Mouse (Mus musculus) fat pad, adult 2 months (tissue): ENCODE measurements around the gene Ccer2.

Source experiments
- DNase-seq: peaks from one replicate; pipeline ENCODE4 v3.0.0-alpha.2; 2011; ENCODE audit warnings: low read depth, low spot score; ENCODE audit errors: extremely low read depth

Gene Ccer2

DNA sequence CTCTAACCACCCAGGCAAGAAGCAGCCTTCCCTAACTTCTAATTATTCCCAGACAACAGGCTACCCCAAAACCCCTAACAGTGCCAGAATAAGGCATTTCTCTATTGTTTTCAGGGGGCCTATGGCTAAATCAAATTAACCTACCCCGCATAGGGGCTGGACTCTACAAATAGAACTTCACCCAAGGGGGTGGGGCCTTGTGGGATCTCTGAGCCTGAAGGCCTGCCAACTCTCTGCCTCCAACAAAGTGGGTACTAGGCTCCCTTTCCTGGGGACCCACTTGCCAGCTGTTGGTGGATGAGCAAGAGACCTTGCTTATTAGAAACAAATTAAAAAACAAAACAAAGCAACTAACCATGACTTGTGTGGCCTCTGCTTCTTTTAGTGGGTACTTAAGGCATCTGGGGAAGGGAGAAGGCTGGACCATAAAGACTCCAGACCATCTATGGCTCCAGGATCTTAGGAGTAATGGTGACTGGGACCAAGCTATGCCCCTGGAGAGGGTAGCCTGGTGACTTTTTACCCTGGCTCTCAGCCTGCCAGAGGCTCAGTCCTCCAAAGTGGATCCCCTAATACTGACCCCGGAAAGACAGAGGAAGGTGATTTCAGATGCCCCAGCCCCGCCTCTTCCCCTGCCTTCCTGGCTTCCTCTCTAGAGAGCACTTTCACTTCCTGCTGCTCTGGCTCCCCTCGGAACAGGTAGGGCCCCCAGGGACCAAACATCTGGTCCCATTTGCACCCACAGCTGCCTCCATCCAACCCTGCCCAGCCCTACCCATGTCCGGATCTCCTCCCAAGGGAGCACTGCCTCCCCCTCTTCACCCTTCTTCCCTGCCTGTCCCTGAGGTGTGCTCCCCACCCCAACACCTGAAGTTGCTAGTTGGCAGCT, 32.6 kb downstream of the Ccer2 start, which contains the start of gene Rinl:
TSS of gene Rinl (plus strand) at position 663 of the 889 bp plus-strand sequence.
- no peak for DNase-seq

DNA sequence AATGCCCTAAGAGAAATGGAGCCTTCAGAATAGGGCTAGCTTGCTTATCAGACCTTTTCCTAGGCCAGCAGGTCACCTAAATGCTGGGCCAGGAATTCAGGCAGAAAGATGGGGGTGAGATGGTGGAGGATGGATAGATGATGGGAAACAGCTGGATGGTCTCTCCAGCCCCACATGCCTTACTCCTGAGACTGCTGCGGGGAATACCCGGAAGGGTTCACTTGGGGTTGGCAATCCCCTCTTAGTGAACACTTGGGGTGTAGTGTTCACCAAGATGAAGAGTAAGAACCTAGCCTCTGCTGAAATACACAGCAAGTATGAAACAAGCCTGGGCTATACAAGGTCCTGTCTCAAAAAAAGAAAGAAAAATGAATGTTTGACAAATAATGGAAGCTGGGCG, 33.3 kb downstream of the Ccer2 start:
- no peak for DNase-seq

DNA sequence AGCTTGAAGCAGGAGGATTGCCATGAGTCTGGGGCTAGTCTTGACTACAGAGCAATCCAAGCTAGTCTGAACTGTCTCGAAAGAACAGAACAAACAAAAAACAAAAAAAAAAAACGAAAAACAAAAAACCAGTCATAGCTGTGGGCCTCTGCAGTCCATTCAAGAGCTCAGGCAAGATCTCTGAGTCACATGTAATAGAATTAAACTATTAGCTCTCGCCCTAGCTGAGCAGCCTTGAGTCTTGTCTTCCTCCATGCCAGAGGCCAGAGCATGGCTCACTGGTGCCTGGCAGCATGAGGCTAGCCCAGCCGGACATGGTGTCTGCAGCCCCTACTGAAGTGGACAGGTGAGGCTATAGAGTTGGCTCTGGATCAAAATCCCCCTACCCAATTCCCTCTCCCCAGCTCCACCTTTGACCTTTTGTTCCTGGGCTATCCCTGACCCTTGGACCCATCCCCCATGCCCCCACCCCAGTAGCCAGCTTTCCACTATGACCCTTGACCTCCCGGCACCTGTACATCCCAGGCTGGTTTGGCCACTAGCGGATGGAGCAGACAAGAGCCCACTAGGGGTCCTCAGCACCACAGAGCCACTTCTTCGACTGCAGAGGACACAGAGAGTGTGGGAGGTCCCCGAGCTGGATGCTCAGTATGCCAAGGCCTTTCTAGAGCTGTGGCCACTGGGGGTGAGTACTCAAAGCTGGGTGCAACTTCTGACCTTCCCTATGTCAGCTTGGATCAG, 34.3 kb downstream of the Ccer2 start:
- DNase-seq = no peak

DNA sequence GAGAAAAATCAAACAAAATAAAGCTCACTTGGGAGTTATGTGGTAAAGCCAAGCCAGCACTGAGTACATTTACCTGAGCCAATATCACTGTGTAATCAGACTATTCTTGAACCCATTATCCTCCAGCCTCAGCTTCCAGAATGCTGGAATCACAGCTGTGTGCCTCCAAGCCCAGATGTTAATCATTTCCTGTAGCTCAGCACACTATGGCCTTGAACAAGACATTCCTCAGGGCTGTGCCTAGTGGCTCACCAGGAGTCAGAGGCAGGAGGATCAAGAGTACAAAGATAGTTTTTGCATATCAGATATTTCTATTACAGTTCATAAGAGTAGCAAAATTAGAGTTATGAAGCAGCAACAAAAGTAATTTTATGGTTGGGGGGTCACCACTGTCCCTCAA, 35.7 kb downstream of the Ccer2 start:
- DNase-seq = no peak

DNA sequence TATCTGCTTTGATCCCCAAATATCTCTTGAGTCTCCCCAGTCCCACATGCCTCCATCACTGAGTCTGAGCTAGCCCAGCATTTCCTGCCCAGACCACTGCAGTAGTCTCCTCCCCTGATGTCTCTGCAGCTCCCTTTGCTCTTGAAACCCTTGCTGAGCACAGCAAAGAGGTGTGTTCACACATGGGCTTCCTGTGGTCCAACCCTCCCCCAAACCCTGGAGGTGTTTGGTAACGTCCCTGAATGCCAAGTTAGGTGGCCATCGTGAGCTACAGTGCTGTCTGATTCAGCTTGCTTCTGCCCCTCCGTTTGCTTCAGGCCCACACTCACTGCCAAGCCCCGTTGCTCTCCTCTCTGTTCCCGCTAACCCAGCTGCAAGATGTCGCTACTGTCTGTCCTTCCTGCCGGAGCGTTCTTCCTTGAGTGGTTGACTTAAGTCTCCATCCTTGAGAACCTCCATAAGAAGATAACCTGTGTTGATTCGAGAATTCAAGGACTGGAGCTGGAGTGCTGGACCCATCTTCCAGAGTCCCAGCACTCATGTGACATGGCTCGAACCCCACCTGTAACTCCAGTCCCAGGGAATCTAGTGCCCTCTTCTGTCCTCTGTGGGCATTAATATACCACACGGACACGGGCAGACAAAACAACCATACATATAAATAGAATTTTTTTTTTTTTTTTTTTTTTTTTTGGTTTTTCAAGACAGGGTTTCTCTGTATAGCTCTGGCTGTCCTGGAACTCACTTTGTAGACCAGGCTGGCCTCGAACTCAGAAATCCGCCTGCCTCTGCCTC, 36.6 kb downstream of the Ccer2 start:
- DNase-seq = no peak

DNA sequence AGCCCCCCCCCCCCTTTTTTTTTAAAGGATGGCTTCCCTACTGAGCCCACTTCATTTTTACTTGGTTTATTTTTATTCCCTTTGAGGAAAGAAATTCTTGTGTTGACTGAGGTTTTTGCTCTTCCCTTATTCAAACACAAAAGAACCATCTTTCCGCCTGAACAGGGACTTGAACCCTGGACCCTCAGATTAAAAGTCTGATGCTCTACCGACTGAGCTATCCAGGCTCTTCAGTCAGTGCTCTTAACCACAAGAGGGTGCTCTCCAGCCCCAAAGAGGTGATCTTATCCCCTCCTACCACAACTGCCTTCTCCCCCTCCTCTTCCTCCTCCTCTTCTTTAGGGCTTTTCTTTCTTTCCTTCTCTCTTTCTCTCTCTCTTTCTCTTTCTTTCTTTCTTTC, 37.9 kb downstream of the Ccer2 start:
- no peak for DNase-seq

DNA sequence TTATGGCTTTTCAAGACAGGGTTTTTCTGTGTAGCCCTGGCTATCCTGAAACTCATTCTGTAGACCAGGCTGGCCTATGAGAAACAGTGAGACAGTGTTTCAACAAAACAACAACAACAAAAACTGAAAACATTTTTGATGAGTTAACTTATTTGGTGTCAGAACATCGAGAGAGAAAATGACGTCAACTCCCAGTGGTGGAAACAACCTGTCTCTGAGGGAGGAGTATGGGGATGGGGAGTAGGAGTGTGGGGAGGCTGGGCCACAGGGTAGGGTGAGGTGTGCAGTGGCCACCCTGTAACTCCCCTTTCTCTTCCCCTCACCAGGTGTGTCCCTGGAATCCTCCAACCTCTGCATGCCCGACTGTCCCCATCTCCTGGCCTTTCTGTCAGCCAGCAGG, 38.5 kb downstream of the Ccer2 start:
- no peak for DNase-seq

DNA sequence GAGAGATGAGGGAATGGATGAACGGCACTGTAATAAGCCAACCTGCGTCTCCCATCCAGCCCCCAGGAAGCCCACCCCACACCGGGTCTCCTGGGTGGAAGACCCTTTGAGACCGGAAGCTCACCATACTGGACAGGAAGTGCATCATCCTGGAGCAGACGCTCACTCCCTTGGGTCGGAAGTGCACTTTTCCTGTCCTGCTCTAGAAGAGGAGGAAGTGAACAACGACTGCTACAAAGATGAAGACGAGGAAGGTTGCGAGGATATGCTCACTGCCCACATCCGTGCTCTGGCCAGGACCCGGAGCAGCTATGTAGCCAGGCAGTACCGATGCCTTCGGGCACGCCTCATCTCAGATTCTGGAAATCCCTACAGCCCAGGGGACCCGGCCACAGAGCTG, 39.9 kb downstream of the Ccer2 start:
- DNase-seq = no peak

DNA sequence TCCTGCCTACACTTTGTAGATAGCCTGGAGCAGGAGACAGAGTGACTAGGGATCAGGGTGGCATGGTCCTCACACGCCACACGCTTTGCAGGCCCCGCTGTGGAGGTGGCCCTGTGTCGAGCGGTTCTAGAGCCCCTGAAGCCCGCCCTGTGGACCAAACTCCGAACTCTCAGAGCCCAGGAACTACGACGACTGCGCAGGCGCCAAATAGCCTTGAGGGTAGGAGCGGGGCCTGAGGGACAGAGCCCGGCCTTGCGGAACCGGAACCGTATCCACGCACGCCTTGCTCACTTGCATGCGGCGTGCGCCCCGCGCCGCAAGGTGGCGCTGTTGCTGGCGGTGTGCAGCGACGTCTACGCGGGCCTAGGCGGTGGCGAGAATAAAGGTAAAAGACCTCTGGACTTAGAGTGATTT, 40.6 kb downstream of the Ccer2 start:
- DNase-seq = no peak

DNA sequence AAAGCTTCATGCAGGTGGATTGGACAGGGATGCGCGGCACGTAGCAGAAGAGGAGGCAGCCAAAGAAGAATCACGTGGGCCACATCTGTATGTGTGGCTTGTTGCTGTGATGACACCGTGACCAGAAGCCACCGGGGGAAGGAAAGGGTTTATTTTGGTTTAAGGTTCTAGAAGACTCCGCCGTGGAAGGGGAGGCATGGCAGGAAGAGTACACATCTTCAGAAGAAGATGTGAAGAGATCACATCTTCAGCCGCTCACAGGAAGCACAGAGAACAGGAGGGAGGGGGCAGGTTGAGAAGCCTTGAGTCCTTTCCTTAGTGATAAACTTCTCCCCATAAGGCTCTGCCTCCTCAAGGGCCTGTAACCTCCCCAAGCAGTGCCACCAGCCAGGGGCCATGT, 44.0 kb downstream of the Ccer2 start:
- no peak for DNase-seq

DNA sequence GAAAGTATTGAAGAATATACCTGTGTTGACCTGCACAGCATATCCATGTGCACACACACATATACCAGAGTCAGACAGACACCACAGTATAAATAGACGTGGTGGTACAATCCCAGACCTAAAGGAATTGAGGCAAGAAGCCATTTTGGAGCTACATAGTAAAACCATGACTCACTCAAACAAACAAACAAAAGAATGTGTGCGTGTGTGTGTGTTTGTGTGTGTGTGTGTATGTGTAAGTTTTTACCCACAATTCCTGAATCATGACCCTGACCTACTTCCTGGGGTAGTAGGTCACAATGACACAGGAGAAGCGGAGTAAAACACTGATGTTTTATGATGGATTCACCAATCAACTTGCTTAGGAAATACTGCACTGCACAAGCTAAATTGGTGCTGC, 45.5 kb downstream of the Ccer2 start:
- no peak for DNase-seq

DNA sequence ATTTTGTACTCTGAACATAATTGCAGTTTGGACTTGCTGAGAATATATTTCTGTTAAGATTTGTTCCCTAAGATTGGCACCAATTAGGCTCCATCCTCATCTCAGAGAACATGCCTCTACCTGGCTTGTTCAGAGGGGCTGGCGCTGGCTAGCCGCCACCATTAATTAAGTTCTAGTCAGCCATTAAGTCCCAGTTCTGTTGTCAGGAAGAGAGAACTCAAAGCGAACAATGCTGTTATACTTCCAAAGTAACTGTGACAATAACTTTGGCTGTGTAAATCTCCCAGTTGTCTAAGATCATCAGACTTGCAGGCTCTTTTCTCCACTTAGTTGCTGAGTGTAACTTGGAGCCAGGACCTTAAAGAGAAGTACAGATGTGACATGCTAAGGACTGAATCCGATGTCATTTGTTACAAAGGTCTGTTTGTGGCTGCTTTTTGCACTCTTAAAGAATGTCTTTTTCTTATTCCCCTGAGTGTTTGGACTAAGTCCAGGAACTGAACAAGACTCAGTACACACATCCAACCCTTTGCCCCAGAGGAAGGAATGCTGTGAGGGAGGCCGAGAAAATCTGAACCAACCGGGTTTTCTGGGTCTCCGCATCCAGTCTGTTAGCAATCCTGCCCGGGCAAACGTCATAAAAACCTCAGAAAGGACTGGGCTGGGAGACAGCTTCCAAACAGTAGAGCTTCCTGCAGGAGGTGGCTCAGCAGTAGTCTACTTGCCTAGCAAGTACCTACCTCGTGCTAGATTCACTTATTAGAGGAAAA, 46.1 kb downstream of the Ccer2 start:
- DNase-seq = peak; percentile 91

DNA sequence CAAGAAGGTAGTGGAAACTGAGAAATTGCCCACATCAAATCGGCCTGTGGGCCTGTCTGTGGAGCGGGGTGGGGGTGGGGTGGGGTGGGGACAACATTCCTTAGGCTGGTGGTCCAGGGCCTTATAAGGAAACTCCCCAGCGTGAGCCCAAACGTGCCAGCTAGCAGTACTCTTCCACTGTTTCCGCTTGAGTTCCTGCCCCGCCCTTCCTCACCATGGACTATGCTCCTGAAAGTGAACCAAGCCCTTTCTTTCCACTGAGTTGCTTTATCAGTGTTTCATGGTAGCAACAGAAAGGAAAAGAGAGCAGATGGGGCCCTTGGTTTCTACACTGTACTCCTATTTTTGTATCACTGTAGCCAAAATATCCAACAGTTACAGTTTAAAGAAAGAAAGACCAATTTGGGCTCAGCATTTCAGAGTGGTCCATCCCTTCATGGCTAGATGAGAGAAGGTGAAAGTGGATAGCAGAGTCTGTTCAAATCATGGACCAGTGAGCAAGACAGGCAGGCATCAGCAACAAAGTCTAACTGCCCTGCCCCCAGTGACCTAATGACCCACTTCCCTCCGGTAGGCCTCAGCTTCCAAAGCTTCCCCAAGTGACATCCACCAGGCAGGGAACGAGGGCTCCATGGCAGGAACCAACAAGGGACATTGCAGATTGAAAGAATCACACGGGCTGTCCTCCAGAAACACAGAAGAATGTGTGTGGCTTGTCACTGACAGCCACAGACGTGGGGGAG, 47.0 kb downstream of the Ccer2 start:
- no peak for DNase-seq

DNA sequence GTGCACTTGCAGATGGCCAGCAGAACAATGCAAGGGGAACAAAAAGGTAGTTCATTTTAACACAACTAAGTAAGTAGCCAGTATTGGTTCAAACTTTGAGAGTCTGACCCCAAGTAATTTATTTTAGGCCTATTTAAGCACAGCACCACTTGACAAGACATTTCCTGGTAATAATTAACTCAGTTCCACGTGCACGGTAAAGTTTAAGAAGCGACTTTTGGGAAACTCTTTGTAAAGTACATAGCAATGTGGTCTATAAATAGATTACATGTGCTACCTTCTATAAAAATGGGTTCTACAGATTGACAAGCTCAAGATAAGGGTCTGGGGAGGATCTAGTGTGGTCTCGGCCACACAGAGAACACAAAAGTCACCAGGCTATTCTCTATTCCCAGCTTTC, 47.8 kb downstream of the Ccer2 start:
- DNase-seq = no peak

DNA sequence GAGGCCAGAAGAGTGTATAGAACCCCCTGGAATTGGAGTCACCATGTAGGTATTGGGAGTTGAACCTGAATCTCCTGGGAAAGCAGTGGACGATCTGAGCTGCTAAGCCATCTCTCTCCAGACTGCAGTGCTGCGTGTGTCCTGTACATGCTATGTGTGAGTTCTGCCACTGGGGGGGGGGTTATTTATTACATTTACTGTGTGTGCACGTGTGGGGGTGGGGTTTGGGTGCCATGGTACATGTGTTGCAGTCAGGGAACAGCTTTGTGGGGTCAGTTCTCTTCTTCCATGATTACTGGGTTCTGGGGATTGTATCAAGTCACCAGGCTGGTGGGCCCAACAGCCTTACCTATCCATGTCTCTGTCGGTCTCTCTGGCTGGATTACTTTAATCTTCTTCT, 50.9 kb downstream of the Ccer2 start:
- DNase-seq = no peak

DNA sequence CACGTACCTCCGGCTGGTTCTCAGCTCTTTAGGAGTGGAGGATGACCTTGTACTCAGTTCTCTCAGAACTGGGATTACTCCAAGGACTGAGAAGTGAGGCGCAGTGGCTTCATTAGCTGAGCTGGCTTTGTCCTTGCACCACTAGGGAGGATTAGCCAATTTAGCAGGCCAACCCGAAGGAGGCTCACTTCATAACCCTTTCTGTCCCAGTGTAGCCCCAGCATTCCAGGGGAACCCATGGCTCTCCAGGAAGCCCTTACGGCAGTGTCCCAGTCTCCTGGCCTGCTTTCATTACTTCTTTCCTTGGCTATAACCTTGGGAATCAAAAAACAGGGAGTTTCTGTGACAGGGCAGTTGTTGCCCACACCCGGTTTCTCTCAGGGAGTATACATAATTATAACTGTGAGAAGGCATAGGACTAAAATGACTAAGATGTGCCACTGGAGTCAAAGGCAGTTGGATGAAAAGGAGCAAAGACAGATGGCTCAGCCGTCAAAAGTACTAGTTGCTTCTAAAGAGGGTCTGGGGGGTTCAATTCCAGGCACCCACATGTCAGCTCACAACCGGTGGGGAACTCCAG, 51.8 kb downstream of the Ccer2 start:
- DNase-seq = no peak

DNA sequence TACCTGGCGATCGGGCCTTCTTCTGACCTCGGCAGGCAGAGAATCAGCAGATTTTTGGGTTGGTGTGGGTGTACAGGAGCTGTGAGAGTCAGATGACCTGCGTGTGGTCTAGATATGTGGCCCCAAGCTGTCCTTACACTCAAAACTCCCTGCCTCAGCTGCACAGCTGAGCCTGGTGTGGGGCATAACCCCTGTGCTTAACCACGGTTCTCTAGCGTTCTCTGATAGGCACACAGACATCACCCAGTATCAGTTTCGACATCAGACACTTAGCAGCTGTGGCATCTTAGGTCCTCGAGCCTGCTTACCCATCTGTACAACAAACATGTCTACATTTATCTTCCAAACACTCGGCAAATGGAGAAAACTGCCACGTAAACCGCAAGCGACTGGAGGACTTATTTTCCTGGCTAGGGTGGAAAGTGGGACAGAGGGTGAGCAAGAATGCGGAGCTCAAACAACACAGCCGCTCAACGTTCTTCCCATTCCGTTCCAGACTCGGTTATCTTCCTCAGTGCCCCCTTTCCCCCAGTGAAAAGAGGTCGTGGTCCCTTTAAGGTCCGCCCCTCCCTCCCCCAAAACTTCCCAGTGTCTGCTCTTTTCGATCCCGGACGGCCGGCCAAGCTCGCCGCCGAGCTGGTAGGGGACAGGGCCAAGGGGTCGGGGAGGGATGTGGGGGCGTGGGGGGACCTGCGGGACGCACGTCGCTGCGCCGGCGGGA, 52.4 kb downstream of the Ccer2 start, which contains the start of gene Hnrnpl:
TSS of gene Hnrnpl (plus strand) at position 321 of the 721 bp plus-strand sequence.
- DNase-seq = no peak
